Mouse (Mus musculus): ENCODE measurements at regions not wholly inside any gene's neighbourhood (a gene's known extent, or its start where the extent isn't known, plus 50 kb on each side); places are given as distances from the start of the nearest gene placed in this dataset.

DNA sequence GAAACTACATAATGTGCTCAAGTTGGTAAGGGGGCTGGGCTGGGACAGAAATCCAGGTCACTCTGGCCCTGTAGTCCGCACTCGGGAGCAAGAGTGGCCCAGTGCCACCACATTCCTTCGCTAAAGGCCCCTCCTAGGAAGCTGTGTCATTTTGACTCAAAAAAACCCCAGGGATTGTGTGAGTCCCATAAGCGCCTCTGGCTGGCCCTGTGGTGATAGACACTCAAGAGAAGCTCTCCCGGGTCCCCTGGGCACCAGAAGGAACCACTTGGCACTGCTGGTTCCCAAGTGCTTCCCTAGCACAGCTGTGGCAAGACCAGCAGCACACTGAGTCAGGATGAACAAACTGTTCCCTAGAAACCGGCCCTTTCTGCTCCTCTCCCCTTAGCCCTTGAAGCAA lies 93.1 kb upstream of the Smarca2 start:
- Histone ChIP-seq H3K27ac (ENCODE audit: insufficient read depth, low read length) (no peak overlapping the region), H3K27me3 (ENCODE audit: control insufficient read depth, insufficient read depth, low read length, poor library complexity, severe bottlenecking) (no peaks in the 10 kb centered on the region), H3K4me1 (ENCODE audit: control insufficient read depth, insufficient read depth, low read length) (no peaks in the 10 kb centered on the region), H3K36me3 (ENCODE audit: control insufficient read depth, insufficient read depth, low read length, poor library complexity, severe bottlenecking) (no peaks in the 10 kb centered on the region), H3K9me3 (replicated peaks; ENCODE audit: control insufficient read depth, insufficient read depth, low read length, poor library complexity, severe bottlenecking) (no peaks in the 10 kb centered on the region), H3K4me3 (ENCODE audit: low read depth, low read length) (no peak overlapping the region), H3K9ac (ENCODE audit: low read depth, poor library complexity, severe bottlenecking) (no peak overlapping the region)
- TF ChIP-seq POLR2A (IDR thresholded peaks at IDR 0.05; ENCODE audit: insufficient read depth, low read length): no peak
- TF ChIP-seq CTCF (IDR thresholded peaks at IDR 0.05; ENCODE audit: low read depth, low read length): no peak
- no peak for TF ChIP-seq EP300 (IDR thresholded peaks at IDR 0.05; ENCODE audit: insufficient read depth, low read depth, low read length)

DNA sequence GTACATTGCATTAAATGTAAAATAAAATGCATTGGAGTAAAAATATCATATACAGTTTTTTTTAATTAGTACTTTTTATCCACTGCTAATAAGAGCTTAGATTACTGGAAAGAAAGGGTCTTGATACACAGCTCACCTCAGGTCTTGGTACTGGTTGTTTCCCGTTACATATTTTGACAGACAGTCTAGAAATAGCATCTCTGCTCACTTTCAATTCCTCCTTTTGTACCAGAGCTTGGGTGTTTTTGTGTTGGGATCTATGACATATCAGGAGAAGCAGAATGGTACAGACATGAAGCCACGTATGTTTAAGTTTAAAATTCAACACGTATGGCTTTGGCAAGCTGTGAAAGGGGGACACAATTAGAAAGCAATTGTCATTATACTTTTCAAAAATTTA lies 80.3 kb upstream of the Smarca2 start:
- TF ChIP-seq EP300 (IDR thresholded peaks at IDR 0.05; ENCODE audit: insufficient read depth, low read depth, low read length): no peak
- no peak for TF ChIP-seq CTCF (IDR thresholded peaks at IDR 0.05; ENCODE audit: low read depth, low read length)
- TF ChIP-seq POLR2A (IDR thresholded peaks at IDR 0.05; ENCODE audit: insufficient read depth, low read length): no peak
- H3K27me3 ChIP-seq (ENCODE audit: control insufficient read depth, insufficient read depth, low read length, poor library complexity, severe bottlenecking): no peaks in the 10 kb centered on the region
- no peaks in the 10 kb centered on the region for H3K9me3 ChIP-seq (replicated peaks; ENCODE audit: control insufficient read depth, insufficient read depth, low read length, poor library complexity, severe bottlenecking)
- no peaks in the 10 kb centered on the region for H3K36me3 ChIP-seq (ENCODE audit: control insufficient read depth, insufficient read depth, low read length, poor library complexity, severe bottlenecking)
- H3K4me3 ChIP-seq (ENCODE audit: low read depth, low read length): no peak overlapping the region
- H3K27ac ChIP-seq (ENCODE audit: insufficient read depth, low read length): no peak overlapping the region
- H3K9ac ChIP-seq (ENCODE audit: low read depth, poor library complexity, severe bottlenecking): no peak overlapping the region
- H3K4me1 ChIP-seq (ENCODE audit: control insufficient read depth, insufficient read depth, low read length): no peaks in the 10 kb centered on the region

DNA sequence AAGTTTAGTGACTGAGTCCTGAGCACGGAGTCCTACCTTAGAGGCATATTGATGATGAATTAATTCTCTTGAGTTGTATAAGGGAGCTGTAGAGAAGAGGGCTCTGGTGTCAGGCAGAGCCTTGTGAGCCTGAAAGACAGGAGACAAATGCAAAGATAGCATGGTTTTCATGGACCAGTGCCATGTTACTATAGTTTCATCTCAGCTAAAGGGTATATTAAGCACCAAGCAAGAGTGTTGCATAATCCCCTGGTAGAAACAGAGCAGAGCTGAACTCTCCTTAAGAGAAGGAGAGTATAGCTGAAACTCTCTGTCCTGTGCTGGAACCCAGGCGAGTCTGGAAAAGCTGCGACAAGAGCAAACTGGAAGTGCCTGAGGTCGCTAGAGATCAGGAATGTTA lies 73.5 kb upstream of the Smarca2 start:
- TF ChIP-seq EP300 (IDR thresholded peaks at IDR 0.05; ENCODE audit: insufficient read depth, low read depth, low read length): no peak
- TF ChIP-seq CTCF (IDR thresholded peaks at IDR 0.05; ENCODE audit: low read depth, low read length): no peak
- no peak for TF ChIP-seq POLR2A (IDR thresholded peaks at IDR 0.05; ENCODE audit: insufficient read depth, low read length)
- Histone ChIP-seq H3K4me1 (ENCODE audit: control insufficient read depth, insufficient read depth, low read length) (no peaks in the 10 kb centered on the region), H3K9ac (ENCODE audit: low read depth, poor library complexity, severe bottlenecking) (no peak overlapping the region), H3K4me3 (ENCODE audit: low read depth, low read length) (no peak overlapping the region), H3K36me3 (ENCODE audit: control insufficient read depth, insufficient read depth, low read length, poor library complexity, severe bottlenecking) (no peaks in the 10 kb centered on the region), H3K27me3 (ENCODE audit: control insufficient read depth, insufficient read depth, low read length, poor library complexity, severe bottlenecking) (no peaks in the 10 kb centered on the region), H3K9me3 (replicated peaks; ENCODE audit: control insufficient read depth, insufficient read depth, low read length, poor library complexity, severe bottlenecking) (no peaks in the 10 kb centered on the region), H3K27ac (ENCODE audit: insufficient read depth, low read length) (no peak overlapping the region)

DNA sequence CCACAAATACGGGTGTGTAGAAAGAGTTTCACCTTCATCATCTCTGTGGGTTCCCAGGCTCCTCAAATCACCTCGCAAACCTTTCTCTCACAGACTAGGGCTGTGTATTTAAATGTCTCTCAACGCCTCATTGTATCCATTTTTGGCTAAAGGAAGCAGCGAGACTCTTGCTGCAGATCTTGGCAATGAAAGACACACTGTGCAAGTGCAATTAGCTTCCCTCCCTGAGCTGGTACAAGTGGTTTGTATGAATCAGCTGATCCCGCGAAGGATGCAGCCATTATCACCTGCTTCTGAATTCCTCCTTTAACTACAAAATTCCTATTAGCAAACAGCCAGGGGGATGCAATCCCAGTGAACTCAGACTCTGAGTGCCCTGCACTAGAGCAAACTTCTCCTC lies 72.3 kb upstream of the Smarca2 start:
- H3K9ac ChIP-seq (ENCODE audit: low read depth, poor library complexity, severe bottlenecking): no peak overlapping the region
- TF ChIP-seq EP300 (IDR thresholded peaks at IDR 0.05; ENCODE audit: insufficient read depth, low read depth, low read length): no peak
- no peak for TF ChIP-seq CTCF (IDR thresholded peaks at IDR 0.05; ENCODE audit: low read depth, low read length)
- TF ChIP-seq POLR2A (IDR thresholded peaks at IDR 0.05; ENCODE audit: insufficient read depth, low read length): no peak
- H3K4me3 ChIP-seq (ENCODE audit: low read depth, low read length): no peak overlapping the region
- H3K9me3 ChIP-seq (replicated peaks; ENCODE audit: control insufficient read depth, insufficient read depth, low read length, poor library complexity, severe bottlenecking): no peaks in the 10 kb centered on the region
- no peaks in the 10 kb centered on the region for H3K4me1 ChIP-seq (ENCODE audit: control insufficient read depth, insufficient read depth, low read length)
- no peaks in the 10 kb centered on the region for H3K27me3 ChIP-seq (ENCODE audit: control insufficient read depth, insufficient read depth, low read length, poor library complexity, severe bottlenecking)
- no peak overlapping the region for H3K27ac ChIP-seq (ENCODE audit: insufficient read depth, low read length)
- H3K36me3 ChIP-seq (ENCODE audit: control insufficient read depth, insufficient read depth, low read length, poor library complexity, severe bottlenecking): no peaks in the 10 kb centered on the region

DNA sequence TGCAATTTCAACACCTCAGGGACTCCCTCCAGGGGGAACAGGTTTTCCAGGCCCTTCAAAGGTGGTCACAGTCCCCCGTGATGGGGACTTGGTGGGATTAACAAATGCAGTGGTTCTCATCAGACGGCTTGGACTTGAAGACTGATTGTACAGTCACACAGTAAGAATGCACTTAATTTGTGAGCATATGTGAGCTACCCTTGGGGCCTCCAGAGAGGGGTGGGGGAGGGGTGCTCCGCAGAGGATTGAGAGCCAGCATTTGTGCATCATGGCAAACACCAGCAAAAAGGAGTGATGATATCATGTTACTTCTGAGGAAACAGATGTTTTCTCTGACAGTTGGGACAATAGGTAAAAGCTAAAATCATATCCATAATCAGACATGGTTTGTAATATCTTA lies 59.2 kb upstream of the Smarca2 start:
- H3K27ac ChIP-seq (ENCODE audit: insufficient read depth, low read length): no peak overlapping the region
- no peaks in the 10 kb centered on the region for H3K4me1 ChIP-seq (ENCODE audit: control insufficient read depth, insufficient read depth, low read length)
- no peaks in the 10 kb centered on the region for H3K9me3 ChIP-seq (replicated peaks; ENCODE audit: control insufficient read depth, insufficient read depth, low read length, poor library complexity, severe bottlenecking)
- TF ChIP-seq EP300 (IDR thresholded peaks at IDR 0.05; ENCODE audit: insufficient read depth, low read depth, low read length) (no peak), CTCF (IDR thresholded peaks at IDR 0.05; ENCODE audit: low read depth, low read length) (no peak), POLR2A (IDR thresholded peaks at IDR 0.05; ENCODE audit: insufficient read depth, low read length) (no peak)
- H3K4me3 ChIP-seq (ENCODE audit: low read depth, low read length): no peak overlapping the region
- H3K27me3 ChIP-seq (ENCODE audit: control insufficient read depth, insufficient read depth, low read length, poor library complexity, severe bottlenecking): no peaks in the 10 kb centered on the region
- no peak overlapping the region for H3K9ac ChIP-seq (ENCODE audit: low read depth, poor library complexity, severe bottlenecking)
- H3K36me3 ChIP-seq (ENCODE audit: control insufficient read depth, insufficient read depth, low read length, poor library complexity, severe bottlenecking): no peaks in the 10 kb centered on the region

DNA sequence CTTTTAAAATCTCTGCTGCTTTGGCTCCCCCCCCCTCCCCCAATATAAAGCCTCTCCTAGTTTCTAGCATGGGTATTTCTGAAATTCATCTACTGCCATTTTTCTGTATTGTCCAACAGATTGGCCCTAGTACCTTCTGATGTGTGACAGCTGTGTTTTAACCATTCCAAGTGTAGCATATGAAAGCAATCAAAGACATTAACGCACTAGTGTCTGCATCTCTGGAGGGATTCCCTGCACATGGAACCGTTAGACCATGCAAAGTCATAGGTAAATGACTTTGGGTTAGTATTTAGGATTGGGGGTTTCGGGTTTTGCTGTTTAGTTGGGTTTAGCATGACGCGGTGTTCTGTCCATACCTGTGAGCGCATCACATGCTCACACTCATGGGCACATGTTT lies 57.3 kb upstream of the Smarca2 start:
- Histone ChIP-seq H3K27me3 (ENCODE audit: control insufficient read depth, insufficient read depth, low read length, poor library complexity, severe bottlenecking) (no peaks in the 10 kb centered on the region), H3K4me3 (ENCODE audit: low read depth, low read length) (no peak overlapping the region), H3K4me1 (ENCODE audit: control insufficient read depth, insufficient read depth, low read length) (no peaks in the 10 kb centered on the region), H3K36me3 (ENCODE audit: control insufficient read depth, insufficient read depth, low read length, poor library complexity, severe bottlenecking) (no peaks in the 10 kb centered on the region), H3K9me3 (replicated peaks; ENCODE audit: control insufficient read depth, insufficient read depth, low read length, poor library complexity, severe bottlenecking) (no peaks in the 10 kb centered on the region), H3K9ac (ENCODE audit: low read depth, poor library complexity, severe bottlenecking) (no peak overlapping the region), H3K27ac (ENCODE audit: insufficient read depth, low read length) (no peak overlapping the region)
- TF ChIP-seq CTCF (IDR thresholded peaks at IDR 0.05; ENCODE audit: low read depth, low read length) (no peak), POLR2A (IDR thresholded peaks at IDR 0.05; ENCODE audit: insufficient read depth, low read length) (no peak), EP300 (IDR thresholded peaks at IDR 0.05; ENCODE audit: insufficient read depth, low read depth, low read length) (no peak)

All from ES-Bruce4 (cell line).